Mouse (Mus musculus): ENCODE data around the gene Mrps35. TPM values are rescaled to one million over a fixed set of nuclear protein-coding genes. Genes with fewer than 3 reads are reported as not detected.

Gene Mrps35
- polyA plus RNA-seq, 1 experiment: 0.45 TPM

DNA sequence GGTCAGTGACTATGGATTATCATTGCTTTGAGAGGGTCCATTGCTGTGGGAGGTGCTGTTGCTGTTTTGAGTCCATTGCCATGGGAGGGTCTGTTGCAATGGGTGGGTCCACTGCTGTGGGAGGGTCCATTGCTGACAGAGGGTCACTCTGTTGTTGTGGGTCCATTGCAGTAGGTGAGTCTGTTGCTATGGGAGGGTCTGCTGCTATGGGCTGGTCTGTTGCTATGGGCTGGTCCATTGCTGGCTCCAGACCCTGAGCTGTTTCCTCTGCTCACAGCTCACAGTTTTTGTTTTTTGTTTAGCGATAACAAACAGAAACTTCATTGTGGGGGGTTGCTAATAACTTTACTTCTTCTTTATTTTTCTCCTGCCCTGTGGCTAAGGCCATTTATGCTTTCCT is 63.0 kb downstream of the Mrps35 start:
- Histone ChIP-seq H3K9me3 (ENCODE audit: control insufficient read depth, low read length) (no peaks in the 10 kb centered on the region), H3K27me3 (ENCODE audit: control insufficient read depth) (no peaks in the 10 kb centered on the region), H3K4me3 (replicated peaks) (no peak overlapping the region), H3K36me3 (ENCODE audit: control insufficient read depth) (peaks cover 33% of the 10 kb centered on the region), H3K4me1 (ENCODE audit: control insufficient read depth) (peaks cover 12% of the 10 kb centered on the region)
- TF ChIP-seq TAL1 (IDR thresholded peaks at IDR 0.05; ENCODE audit: low read length) (no peak), GATA1 (IDR thresholded peaks at IDR 0.05; ENCODE audit: low read length) (no peak)

- Histone ChIP-seq H3K4me1 (ENCODE audit: control insufficient read depth) (peaks cover 12% of the 10 kb centered on the region), H3K4me3 (replicated peaks) (no peak overlapping the region), H3K9me3 (ENCODE audit: control insufficient read depth, low read length) (no peaks in the 10 kb centered on the region), H3K27me3 (ENCODE audit: control insufficient read depth) (no peaks in the 10 kb centered on the region), H3K36me3 (ENCODE audit: control insufficient read depth) (peaks cover 32% of the 10 kb centered on the region)
- TF ChIP-seq GATA1 (IDR thresholded peaks at IDR 0.05; ENCODE audit: low read length) (no peak), TAL1 (IDR thresholded peaks at IDR 0.05; ENCODE audit: low read length) (no peak)
These were observed 64.2 kb downstream of the Mrps35 start for GRCm38 (mm10) chr6:147106716-147107115.

- TF ChIP-seq GATA1 (IDR thresholded peaks at IDR 0.05; ENCODE audit: low read length): no peak
- Histone ChIP-seq H3K4me1 (ENCODE audit: control insufficient read depth) (peaks cover 12% of the 10 kb centered on the region), H3K36me3 (ENCODE audit: control insufficient read depth) (peaks cover 20% of the 10 kb centered on the region), H3K4me3 (replicated peaks) (no peak overlapping the region), H3K27me3 (ENCODE audit: control insufficient read depth) (no peaks in the 10 kb centered on the region), H3K9me3 (ENCODE audit: control insufficient read depth, low read length) (no peaks in the 10 kb centered on the region)
These were observed 66.7 kb downstream of the Mrps35 start for GRCm38 (mm10) chr6:147109283-147109682.

DNA sequence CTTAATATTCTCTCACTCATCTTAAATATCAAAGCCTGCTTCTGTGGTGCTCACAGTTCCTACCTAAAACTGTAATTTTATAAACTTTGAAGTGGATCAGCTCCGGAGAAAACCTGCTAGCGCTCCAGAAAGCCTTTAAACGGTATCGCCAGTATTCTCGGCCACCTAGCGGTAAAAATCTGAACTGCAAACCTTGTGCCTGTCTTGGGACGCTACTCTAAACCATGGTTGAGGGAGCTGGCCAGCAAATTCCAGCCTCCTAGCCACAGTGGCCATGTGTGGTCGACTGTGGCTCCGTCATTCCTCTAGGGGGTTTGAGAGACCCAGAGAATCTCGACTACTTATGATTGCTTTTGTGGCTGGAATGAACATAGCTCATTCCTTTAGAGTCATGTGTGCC is 74.0 kb downstream of the Mrps35 start:
- Histone ChIP-seq H3K9me3 (ENCODE audit: control insufficient read depth, low read length) (no peaks in the 10 kb centered on the region), H3K27me3 (ENCODE audit: control insufficient read depth) (no peaks in the 10 kb centered on the region), H3K36me3 (ENCODE audit: control insufficient read depth) (peaks cover under 1% of the 10 kb centered on the region; the same call in 1 of the 2 replicates), H3K4me3 (replicated peaks) (no peak overlapping the region), H3K4me1 (ENCODE audit: control insufficient read depth) (no peaks in the 10 kb centered on the region)
- TF ChIP-seq TAL1 (IDR thresholded peaks at IDR 0.05; ENCODE audit: low read length): no peak
- no peak for TF ChIP-seq GATA1 (IDR thresholded peaks at IDR 0.05; ENCODE audit: low read length)

DNA sequence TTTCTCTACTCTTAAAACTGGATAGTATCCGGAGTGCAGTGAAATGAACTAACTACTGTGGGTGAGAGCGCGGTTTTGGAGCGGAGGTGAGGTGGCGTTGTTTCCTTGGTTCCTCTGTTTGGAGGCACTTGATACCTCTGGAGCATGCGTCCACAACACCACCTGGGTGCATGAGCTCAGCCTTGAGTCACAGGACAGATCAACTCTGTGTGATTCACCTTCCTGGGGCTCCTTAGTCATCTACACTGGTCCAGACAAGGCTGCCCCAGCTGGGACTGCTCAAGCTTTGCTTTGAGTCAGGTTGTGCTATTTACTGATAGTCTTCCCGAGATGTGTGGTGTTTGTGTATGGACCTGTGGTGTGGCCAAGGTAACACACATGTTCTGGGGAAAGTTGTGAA is 75.2 kb downstream of the Mrps35 start:
- Histone ChIP-seq H3K4me3 (replicated peaks) (no peak overlapping the region), H3K27me3 (ENCODE audit: control insufficient read depth) (no peaks in the 10 kb centered on the region), H3K9me3 (ENCODE audit: control insufficient read depth, low read length) (no peaks in the 10 kb centered on the region), H3K4me1 (ENCODE audit: control insufficient read depth) (no peaks in the 10 kb centered on the region), H3K36me3 (ENCODE audit: control insufficient read depth) (no peaks in the 10 kb centered on the region)
- TF ChIP-seq TAL1 (IDR thresholded peaks at IDR 0.05; ENCODE audit: low read length) (no peak), GATA1 (IDR thresholded peaks at IDR 0.05; ENCODE audit: low read length) (no peak)

DNA sequence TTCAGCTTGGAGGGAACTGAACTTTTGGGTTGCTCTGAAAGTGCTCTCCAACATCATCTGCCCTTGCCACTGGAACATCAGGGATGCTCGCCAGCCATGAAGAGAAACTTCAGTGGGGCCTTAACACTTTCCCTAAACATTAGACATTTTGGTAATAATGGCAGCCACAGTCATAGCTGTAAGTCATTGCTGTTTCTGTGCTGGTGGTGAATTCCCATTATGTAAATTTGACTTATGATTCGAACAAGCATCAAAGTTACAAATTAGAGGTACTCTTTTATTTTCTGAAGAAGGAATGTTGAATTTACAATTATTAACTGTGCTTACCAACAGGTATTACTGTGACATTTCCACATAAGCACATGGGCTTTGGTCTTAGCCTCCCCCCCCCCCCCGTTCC is 75.6 kb downstream of the Mrps35 start:
- no peaks in the 10 kb centered on the region for H3K4me1 ChIP-seq (ENCODE audit: control insufficient read depth)
- no peaks in the 10 kb centered on the region for H3K9me3 ChIP-seq (ENCODE audit: control insufficient read depth, low read length)
- no peak for TF ChIP-seq TAL1 (IDR thresholded peaks at IDR 0.05; ENCODE audit: low read length)
- no peak for TF ChIP-seq GATA1 (IDR thresholded peaks at IDR 0.05; ENCODE audit: low read length)
- H3K36me3 ChIP-seq (ENCODE audit: control insufficient read depth): no peaks in the 10 kb centered on the region
- H3K4me3 ChIP-seq (replicated peaks): no peak overlapping the region
- H3K27me3 ChIP-seq (ENCODE audit: control insufficient read depth): no peaks in the 10 kb centered on the region

- no peaks in the 10 kb centered on the region for H3K36me3 ChIP-seq (ENCODE audit: control insufficient read depth)
- no peaks in the 10 kb centered on the region for H3K27me3 ChIP-seq (ENCODE audit: control insufficient read depth)
- H3K4me3 ChIP-seq (replicated peaks): no peak overlapping the region
- no peaks in the 10 kb centered on the region for H3K9me3 ChIP-seq (ENCODE audit: control insufficient read depth, low read length)
- TF ChIP-seq TAL1 (IDR thresholded peaks at IDR 0.05; ENCODE audit: low read length) (no peak), GATA1 (IDR thresholded peaks at IDR 0.05; ENCODE audit: low read length) (no peak)
- no peaks in the 10 kb centered on the region for H3K4me1 ChIP-seq (ENCODE audit: control insufficient read depth)
These were observed 78.8 kb downstream of the Mrps35 start for GRCm38 (mm10) chr6:147121320-147121719.

Other genes with a start within 250 kb of the Mrps35 start
- not detected in 2 replicates for gene Arntl2, start 246.7 kb upstream of the Mrps35 start, polyA plus RNA-seq (2012)
- gene Smco2, start 192.7 kb upstream of the Mrps35 start, polyA plus RNA-seq (2012): not detected in 2 replicates
- gene Ppfibp1, start 154.3 kb upstream of the Mrps35 start, polyA plus RNA-seq (2012): 0.02 TPM in 1 of 2 replicates, not detected in the other
- not detected in 2 replicates for gene 1700034J05Rik, start 88.3 kb upstream of the Mrps35 start, polyA plus RNA-seq (2012)
- not detected in 2 replicates for gene Rep15, start 10.2 kb upstream of the Mrps35 start, polyA plus RNA-seq (2012)
- gene Mansc4, start 44.3 kb downstream of the Mrps35 start, polyA plus RNA-seq (2012): not detected in 2 replicates
- 0.01 and 0.02 TPM in 2 replicates for gene Klhl42, start 48.6 kb downstream of the Mrps35 start, polyA plus RNA-seq (2012)
- gene Pthlh, start 221.4 kb downstream of the Mrps35 start, polyA plus RNA-seq (2012): not detected in 2 replicates